Mouse (Mus musculus) left cerebral cortex, postnatal 14 days (tissue): ENCODE measurements at regions not wholly inside any gene's neighbourhood (a gene's known extent, or its start where the extent isn't known, plus 50 kb on each side); places are given as distances from the start of the nearest gene placed in this dataset.

Experiments
- DNase-seq, 2 experiments: peaks; one replicate each; pipeline ENCODE4 v3.0.0; 2021 to 2022; ENCODE audit warnings: low spot score in 2 of 2, mixed read lengths in 1 of 2
- intact Hi-C: fragments of 180-260 bp; cut with DNase I; formaldehyde crosslinking; loops from one replicate; pipeline ENCODE4 v1.15.1; 2025

GRCm38 (mm10) chr2:40522536-40522935, 1296.3 kb upstream of the Ppp6c start:
- no peak for DNase-seq
- intact Hi-C loops, result no loop called here

GRCm38 (mm10) chr2:40510594-40511304, 1284.5 kb upstream of the Ppp6c start:
- DNase-seq, result peak; percentile 3 to 13
- intact Hi-C loops, result no loop called here

GRCm38 (mm10) chr2:40478747-40479662, 1252.8 kb upstream of the Ppp6c start:
- intact Hi-C loops, result no loop called here
- no peak for DNase-seq

- intact Hi-C loops, result no loop called here
- DNase-seq, result no peak
Measured at GRCm38 (mm10) chr2:40477414-40477813, 1251.2 kb upstream of the Ppp6c start.

- DNase-seq, result no peak
- intact Hi-C loops, result no loop called here
Measured at GRCm38 (mm10) chr2:40456374-40456773, 1230.1 kb upstream of the Ppp6c start.

GRCm38 (mm10) chr2:40432821-40433490, 1206.7 kb upstream of the Ppp6c start:
- DNase-seq, result no peak
- intact Hi-C loops, result no loop called here

GRCm38 (mm10) chr2:40431335-40431734, 1205.1 kb upstream of the Ppp6c start:
- intact Hi-C loops, result no loop called here
- no peak for DNase-seq

GRCm38 (mm10) chr2:40402418-40402817, 1176.2 kb upstream of the Ppp6c start:
- intact Hi-C loops, result no loop called here
- no peak for DNase-seq
